Mouse (Mus musculus) regulatory T cell (primary cell): Measurements from ENCODE around the gene Gm6465.
"Not testable (repeated sequence)": the region's sequence is repeated elsewhere in the genome, so short reads cannot be mapped to it uniquely, and the experiment has no call there.

Source experiments
- in situ Hi-C: fragments of 300-600 bp; cut with MboI, MseI; formaldehyde crosslinking; loops from one replicate; pipeline ENCODE4 v1.15.1; 2025; ENCODE audit warnings: high pct_unique_total_duplicates

Gm6465 gene

DNA sequence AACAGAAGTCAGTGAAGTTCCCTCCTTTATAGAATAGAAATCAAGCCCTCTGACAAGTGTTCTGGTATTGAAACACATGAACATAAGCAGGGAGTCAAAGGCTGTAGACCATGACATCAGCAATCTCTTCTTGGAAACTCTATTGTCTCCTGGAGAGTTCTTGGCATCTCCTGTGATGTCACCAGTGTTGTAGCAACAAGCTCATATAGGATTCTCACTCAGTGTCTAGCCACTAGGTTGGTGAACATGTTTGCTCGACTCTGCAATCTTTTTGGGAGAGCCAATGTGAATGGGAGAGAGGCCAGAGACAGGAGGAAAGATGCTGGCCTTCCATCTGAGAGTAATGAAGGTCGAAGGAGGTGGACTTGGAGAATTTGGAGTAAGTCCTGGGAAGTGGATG lies at the start of gene Gm6465:
Gene Gm6465, plus strand, starts transcription at position 301 of the 400 bp plus-strand sequence.
- in situ Hi-C loops, result not testable (repeated sequence)

DNA sequence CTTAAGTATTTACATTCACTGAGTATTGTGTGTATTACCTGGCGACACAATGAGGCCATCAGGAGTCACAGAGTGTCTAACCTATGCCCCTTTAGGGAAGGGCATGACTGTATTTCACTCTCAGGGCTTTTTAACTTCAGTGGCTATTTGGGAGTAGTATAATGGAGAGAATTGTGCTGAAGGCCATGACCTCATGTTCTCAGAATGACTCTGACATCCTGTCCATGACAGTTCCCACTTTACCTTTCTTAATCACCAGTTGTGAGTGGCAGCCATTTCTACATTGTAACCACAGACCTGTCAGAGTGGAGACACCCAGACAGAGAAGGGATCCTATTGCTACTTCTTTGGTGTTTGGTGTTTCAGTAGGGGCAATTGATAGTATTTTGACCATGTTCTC lies 485 bp downstream of the Gm6465 start:
- in situ Hi-C loops, result not testable (repeated sequence)

DNA sequence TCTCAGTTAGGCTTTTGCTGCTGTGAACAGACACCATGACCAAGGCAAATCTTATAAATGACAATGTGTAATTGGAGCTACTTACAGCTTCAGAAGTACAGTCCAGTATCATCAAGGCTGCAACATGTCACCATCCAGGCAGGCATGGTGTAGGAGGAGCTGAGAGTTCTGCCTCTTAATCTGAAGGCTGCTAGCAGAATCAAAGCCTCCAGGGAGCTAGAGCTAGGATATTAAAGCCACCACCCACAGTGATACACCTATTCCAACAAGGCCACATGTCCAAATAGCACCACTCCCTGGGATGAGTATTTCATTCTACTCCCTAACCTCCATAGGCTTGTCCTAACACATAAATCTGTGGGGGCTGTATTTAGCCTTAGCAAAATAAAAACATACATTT lies 12.6 kb downstream of the Gm6465 start:
- in situ Hi-C loops, result loop anchor here (10.0 kb wide), 1 partner anchor 253 kb away; no protein-coding TSS in a partner anchor
